Mouse (Mus musculus): ENCODE results near the gene Ccnb1. TPM values are rescaled to one million over a fixed set of nuclear protein-coding genes. Genes with fewer than 3 reads are reported as not detected.
A peak's percentile ranks its signal among the peaks of the same experiment; 100 is the strongest.

Ccnb1 gene
- polyA plus RNA-seq, 1 experiment from 2014 or later: 102 TPM

DNA sequence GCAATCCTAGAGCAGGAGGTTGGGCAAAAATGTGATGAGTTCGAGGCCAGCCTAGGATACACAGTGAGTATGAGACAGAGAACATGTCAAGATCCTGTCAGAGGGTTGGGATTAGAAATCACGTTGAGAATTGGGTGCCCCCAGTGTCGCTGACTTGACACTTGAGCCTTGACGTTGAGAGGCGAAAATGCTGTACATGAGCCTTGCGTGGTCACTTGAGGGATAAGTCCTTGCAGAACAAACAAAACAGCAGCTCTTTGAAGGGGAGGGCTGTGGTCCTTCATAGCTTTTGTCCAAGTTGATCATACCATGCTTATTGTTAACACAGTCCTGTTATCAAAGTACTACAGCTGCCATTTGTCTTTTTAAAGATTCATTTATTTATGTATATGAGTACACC lies 9.7 kb downstream of the Ccnb1 start:
- Histone ChIP-seq H3K36me3 (ENCODE audit: control insufficient read depth, insufficient read depth) (no peaks in the 10 kb centered on the region), H3K4me3 (replicated peaks; ENCODE audit: low read length) (no peak overlapping the region), H3K27ac (ENCODE audit: low read length) (no peak overlapping the region), H3K4me2 (ENCODE audit: low read length) (no peak overlapping the region), H3K4me1 (replicated peaks; ENCODE audit: control insufficient read depth, insufficient read depth, low read length) (peaks cover 9% of the 10 kb centered on the region), H3K9me3 (ENCODE audit: control insufficient read depth, low read length) (no peaks in the 10 kb centered on the region), H3K9ac (replicated peaks; ENCODE audit: low read depth, low read length) (no peak overlapping the region), H3K27me3 (replicated peaks; ENCODE audit: control insufficient read depth, insufficient read depth, low read length) (no peaks in the 10 kb centered on the region)
- no peak for ATAC-seq
- 62% methylated on average over 6 of the region's 6 CpGs for WGBS

DNA sequence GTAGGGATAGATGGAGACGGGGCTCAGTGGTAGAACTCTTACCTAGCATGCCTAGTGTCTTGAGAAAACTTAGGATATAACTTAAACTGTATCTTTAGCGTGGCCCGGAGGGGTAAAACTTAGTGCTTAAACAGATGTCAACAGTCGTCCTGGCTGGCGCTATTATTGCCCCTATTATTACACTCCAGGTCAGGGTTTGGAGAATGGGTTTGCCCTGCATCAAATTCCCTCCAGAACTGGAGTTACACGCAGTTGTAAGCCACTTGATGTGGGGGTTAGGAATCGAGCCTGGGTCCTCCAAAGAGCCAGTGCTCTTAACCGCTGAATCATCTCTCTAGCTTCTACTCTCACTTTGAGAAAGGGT lies 10.3 kb downstream of the Ccnb1 start:
- ATAC-seq: peak; percentile 26
- Histone ChIP-seq H3K4me2 (ENCODE audit: low read length) (peak overlapping the region; percentile 93), H3K36me3 (ENCODE audit: control insufficient read depth, insufficient read depth) (no peaks in the 10 kb centered on the region), H3K27ac (ENCODE audit: low read length) (no peak overlapping the region), H3K9me3 (ENCODE audit: control insufficient read depth, low read length) (no peaks in the 10 kb centered on the region), H3K9ac (replicated peaks; ENCODE audit: low read depth, low read length) (0 out of 2 replicates have a peak overlapping the region, but pooled peaks have one; percentile 5), H3K27me3 (replicated peaks; ENCODE audit: control insufficient read depth, insufficient read depth, low read length) (no peaks in the 10 kb centered on the region), H3K4me3 (replicated peaks; ENCODE audit: low read length) (peak overlapping the region; percentile 65), H3K4me1 (replicated peaks; ENCODE audit: control insufficient read depth, insufficient read depth, low read length) (peaks cover 9% of the 10 kb centered on the region)
- WGBS: 15% methylated on average over 8 of the region's 8 CpGs

DNA sequence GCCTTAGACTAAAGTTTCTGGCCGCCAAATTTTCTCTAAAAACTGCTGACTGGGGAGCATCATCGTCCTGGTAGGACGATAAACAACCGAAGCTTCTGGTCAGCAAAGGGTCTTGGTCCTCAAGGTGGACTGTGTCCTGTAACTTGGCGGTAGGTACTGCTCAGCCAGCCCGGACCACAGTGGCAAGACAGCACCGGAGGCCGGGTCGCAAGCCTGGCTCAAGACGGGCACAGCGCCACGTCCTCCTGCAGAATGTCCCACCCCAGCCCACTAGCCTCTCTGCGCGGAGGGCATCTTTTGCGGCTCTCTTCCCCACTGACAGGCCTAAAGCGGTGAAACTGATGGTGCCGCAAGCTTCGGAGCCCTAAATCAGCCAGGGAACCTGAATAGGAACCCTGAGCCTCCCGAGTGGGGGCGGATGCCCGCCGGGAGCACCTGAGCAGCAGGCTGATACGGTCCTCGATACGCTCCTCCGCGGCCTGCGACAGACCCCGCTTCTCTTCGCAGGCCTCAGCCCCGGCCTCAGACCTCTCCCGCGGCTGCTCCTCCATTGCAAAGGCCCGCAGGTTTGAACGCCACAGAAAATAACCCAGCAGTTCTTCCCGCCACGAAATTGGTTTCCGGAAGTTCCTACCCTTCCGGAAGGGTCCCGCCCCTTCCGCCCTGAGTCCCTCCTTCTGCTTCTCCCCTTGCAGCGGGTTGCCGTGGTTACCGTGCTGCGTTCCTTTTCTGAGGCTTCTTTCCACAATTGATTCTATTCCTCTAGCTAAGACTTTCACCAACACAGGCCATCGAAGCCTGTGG lies 10.9 kb downstream of the Ccnb1 start, which contains the start of gene Cenph:
Gene Cenph (minus strand): TSS at position 648 of the 804 bp plus-strand sequence.
- no peaks in the 10 kb centered on the region for H3K36me3 ChIP-seq (ENCODE audit: control insufficient read depth, insufficient read depth)
- peak within 1 kb of the TSS; percentile 65 for H3K4me3 ChIP-seq (replicated peaks; ENCODE audit: low read length)
- peak within 1 kb of the TSS; percentile 61 for H3K9ac ChIP-seq (replicated peaks; ENCODE audit: low read depth, low read length)
- H3K9me3 ChIP-seq (ENCODE audit: control insufficient read depth, low read length): no peaks in the 10 kb centered on the region
- no peak within 1 kb of the TSS for H3K27ac ChIP-seq (ENCODE audit: low read length)
- ATAC-seq: peak; percentile 99
- H3K27me3 ChIP-seq (replicated peaks; ENCODE audit: control insufficient read depth, insufficient read depth, low read length): no peaks in the 10 kb centered on the region
- WGBS: under 1% methylated on average over 46 of the region's 46 CpGs
- H3K4me2 ChIP-seq (ENCODE audit: low read length): peak within 1 kb of the TSS; percentile 93
- H3K4me1 ChIP-seq (replicated peaks; ENCODE audit: control insufficient read depth, insufficient read depth, low read length): peaks cover 9% of the 10 kb centered on the region

DNA sequence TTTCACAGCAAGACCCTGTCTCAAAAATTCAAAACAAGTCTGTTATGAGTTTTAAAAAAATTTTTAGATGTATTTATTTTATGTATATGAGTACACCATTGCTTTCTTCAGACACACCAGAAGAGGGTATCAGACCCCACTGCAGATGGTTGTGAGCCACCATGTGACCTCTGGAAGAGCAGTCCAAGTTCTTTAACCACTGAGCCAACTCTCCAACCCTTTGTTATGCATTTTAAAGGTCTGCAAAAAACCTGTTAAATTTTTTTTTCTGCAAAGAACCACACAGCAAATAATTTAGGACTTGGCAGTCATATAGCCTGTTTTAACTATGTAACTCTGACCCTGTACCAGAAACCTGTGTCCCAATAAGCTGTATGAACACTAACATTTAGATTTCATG lies 11.7 kb downstream of the Ccnb1 start:
- Histone ChIP-seq H3K9ac (replicated peaks; ENCODE audit: low read depth, low read length) (no peak overlapping the region), H3K27ac (ENCODE audit: low read length) (no peak overlapping the region), H3K4me3 (replicated peaks; ENCODE audit: low read length) (peak overlapping the region; percentile 65), H3K9me3 (ENCODE audit: control insufficient read depth, low read length) (no peaks in the 10 kb centered on the region), H3K27me3 (replicated peaks; ENCODE audit: control insufficient read depth, insufficient read depth, low read length) (no peaks in the 10 kb centered on the region), H3K36me3 (ENCODE audit: control insufficient read depth, insufficient read depth) (peaks cover 3% of the 10 kb centered on the region; the same call in 1 of the 2 replicates), H3K4me2 (ENCODE audit: low read length) (peak overlapping the region; percentile 93), H3K4me1 (replicated peaks; ENCODE audit: control insufficient read depth, insufficient read depth, low read length) (peaks cover 9% of the 10 kb centered on the region)
- ATAC-seq: no peak

DNA sequence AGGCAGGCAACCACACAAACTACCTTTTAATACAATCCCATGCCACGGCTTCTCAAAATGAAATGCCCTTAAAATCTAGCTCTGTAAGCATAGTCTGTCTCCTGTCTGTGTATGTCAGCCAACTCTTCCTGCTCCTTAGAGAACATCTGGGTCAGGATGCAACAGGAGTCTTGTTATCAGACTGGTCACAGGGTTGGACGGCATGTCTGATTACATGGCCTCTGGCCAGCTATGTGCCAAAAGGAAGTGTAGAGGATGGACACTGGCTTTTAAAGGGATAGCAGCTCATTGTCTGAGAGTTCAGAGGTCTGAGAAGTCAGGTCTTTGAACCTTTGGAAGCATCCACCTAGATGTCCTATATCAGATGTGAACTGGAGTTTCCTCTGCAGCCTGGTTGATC lies 31.0 kb downstream of the Ccnb1 start:
- H3K27ac ChIP-seq (ENCODE audit: low read length): no peak overlapping the region

DNA sequence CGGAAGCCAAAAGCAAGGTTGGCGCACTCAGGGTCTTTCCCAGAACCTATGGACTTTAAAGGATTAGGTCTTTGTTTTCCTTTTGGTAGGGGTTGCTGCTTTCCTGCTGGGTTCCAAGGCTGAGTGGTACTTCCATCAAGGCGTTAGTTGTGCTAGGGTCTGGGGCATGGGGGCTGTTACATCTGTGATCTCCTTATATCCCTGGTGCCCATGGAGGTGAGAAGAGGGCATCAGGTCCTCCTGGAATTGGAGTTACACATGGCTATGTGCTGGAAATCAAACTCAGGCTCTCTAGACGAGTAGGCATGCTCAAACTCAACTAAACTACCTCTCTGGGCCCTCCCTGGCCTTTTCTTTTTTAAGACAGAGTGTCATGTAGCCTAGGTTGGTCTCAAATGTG lies 32.2 kb downstream of the Ccnb1 start:
- H3K4me2 ChIP-seq (ENCODE audit: low read length): no peak overlapping the region
- H3K36me3 ChIP-seq (ENCODE audit: control insufficient read depth, insufficient read depth): no peaks in the 10 kb centered on the region
- no peak for ATAC-seq
- H3K9me3 ChIP-seq (ENCODE audit: control insufficient read depth, low read length): no peaks in the 10 kb centered on the region
- H3K9ac ChIP-seq (replicated peaks; ENCODE audit: low read depth, low read length): no peak overlapping the region
- 57% methylated on average over 4 of the region's 4 CpGs for WGBS
- no peak overlapping the region for H3K27ac ChIP-seq (ENCODE audit: low read length)
- no peak overlapping the region for H3K4me3 ChIP-seq (replicated peaks; ENCODE audit: low read length)
- H3K4me1 ChIP-seq (replicated peaks; ENCODE audit: control insufficient read depth, insufficient read depth, low read length): no peaks in the 10 kb centered on the region
- H3K27me3 ChIP-seq (replicated peaks; ENCODE audit: control insufficient read depth, insufficient read depth, low read length): no peaks in the 10 kb centered on the region

More for the DNA sequence above, 31.0 kb downstream of the Ccnb1 start:
- no peak overlapping the region for H3K9ac ChIP-seq (replicated peaks; ENCODE audit: low read depth, low read length)
- no peaks in the 10 kb centered on the region for H3K27me3 ChIP-seq (replicated peaks; ENCODE audit: control insufficient read depth, insufficient read depth, low read length)
- WGBS: 84% methylated on average over 2 of the region's 2 CpGs
- ATAC-seq: no peak
- no peaks in the 10 kb centered on the region for H3K4me1 ChIP-seq (replicated peaks; ENCODE audit: control insufficient read depth, insufficient read depth, low read length)
- H3K9me3 ChIP-seq (ENCODE audit: control insufficient read depth, low read length): no peaks in the 10 kb centered on the region
- H3K4me2 ChIP-seq (ENCODE audit: low read length): no peak overlapping the region
- no peaks in the 10 kb centered on the region for H3K36me3 ChIP-seq (ENCODE audit: control insufficient read depth, insufficient read depth)
- no peak overlapping the region for H3K4me3 ChIP-seq (replicated peaks; ENCODE audit: low read length)

DNA sequence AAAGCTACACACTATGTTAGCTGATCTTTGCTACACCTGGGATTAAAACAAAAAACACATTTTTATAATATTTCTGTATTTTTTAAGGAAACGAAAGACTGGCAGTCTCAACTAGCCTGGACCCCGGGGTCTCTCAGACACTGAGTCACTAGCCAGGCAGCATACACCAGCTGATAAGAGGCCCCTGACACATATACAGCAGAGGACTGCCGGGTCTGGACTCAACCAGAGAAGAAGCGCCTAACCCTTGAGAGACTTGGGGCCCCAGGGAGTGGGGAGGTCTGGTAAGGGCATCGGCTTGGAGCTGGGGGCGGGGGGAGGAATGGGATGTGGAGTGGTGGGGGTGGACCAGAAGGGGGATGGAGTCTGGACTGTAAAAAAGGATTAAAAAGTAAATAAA lies 33.4 kb downstream of the Ccnb1 start:
- Histone ChIP-seq H3K27ac (ENCODE audit: low read length) (no peak overlapping the region), H3K9me3 (ENCODE audit: control insufficient read depth, low read length) (no peaks in the 10 kb centered on the region), H3K9ac (replicated peaks; ENCODE audit: low read depth, low read length) (no peak overlapping the region), H3K27me3 (replicated peaks; ENCODE audit: control insufficient read depth, insufficient read depth, low read length) (no peaks in the 10 kb centered on the region), H3K36me3 (ENCODE audit: control insufficient read depth, insufficient read depth) (no peaks in the 10 kb centered on the region), H3K4me1 (replicated peaks; ENCODE audit: control insufficient read depth, insufficient read depth, low read length) (no peaks in the 10 kb centered on the region), H3K4me3 (replicated peaks; ENCODE audit: low read length) (no peak overlapping the region), H3K4me2 (ENCODE audit: low read length) (no peak overlapping the region)
- no peak for ATAC-seq
- WGBS: 89% methylated on average over 6 of the region's 6 CpGs

DNA sequence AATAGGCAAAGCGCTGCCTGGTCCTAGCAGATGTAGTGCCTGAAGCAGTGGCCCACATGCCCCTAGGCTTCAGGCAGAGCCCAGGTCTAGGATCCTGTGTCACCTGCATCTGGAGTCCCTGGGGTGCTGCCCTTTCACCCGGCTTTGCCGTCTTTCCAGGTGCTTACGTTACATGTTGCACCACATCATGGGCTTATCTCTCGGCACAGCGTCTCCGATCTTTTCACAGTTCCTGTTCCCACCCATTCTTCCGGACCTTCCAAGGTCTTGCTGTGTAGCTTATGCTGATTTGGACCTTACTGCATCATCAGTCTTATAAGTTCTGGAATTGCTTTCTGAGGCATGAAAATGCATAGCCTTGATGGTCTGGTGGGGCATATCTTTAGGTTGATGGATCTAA lies 33.8 kb downstream of the Ccnb1 start:
- Histone ChIP-seq H3K9me3 (ENCODE audit: control insufficient read depth, low read length) (no peaks in the 10 kb centered on the region), H3K36me3 (ENCODE audit: control insufficient read depth, insufficient read depth) (no peaks in the 10 kb centered on the region), H3K9ac (replicated peaks; ENCODE audit: low read depth, low read length) (no peak overlapping the region), H3K4me1 (replicated peaks; ENCODE audit: control insufficient read depth, insufficient read depth, low read length) (no peaks in the 10 kb centered on the region), H3K27ac (ENCODE audit: low read length) (no peak overlapping the region), H3K27me3 (replicated peaks; ENCODE audit: control insufficient read depth, insufficient read depth, low read length) (no peaks in the 10 kb centered on the region), H3K4me2 (ENCODE audit: low read length) (no peak overlapping the region), H3K4me3 (replicated peaks; ENCODE audit: low read length) (no peak overlapping the region)
- 94% methylated on average over 8 of the region's 8 CpGs for WGBS
- no peak for ATAC-seq

DNA sequence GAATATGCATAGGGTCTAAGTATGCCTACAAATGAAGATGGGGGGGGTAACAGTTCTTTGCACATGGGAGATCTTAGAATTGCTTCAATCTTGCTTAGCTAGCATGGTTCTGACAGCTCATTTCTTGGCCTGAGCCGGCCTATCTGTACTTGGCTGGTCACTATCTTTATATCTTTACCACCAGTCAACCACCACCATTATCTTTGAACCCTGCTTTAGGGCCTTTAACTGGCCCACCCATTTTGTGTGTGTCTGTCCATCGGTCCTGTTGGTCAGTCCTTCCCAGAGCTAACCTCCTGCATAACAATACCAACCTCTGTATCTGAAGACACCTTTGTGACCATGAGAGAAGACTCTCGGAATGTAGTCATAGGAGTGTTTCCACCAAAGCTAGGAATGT lies 35.0 kb downstream of the Ccnb1 start:
- 85% methylated on average over 3 of the region's 3 CpGs for WGBS
- ATAC-seq: no peak
- no peaks in the 10 kb centered on the region for H3K27me3 ChIP-seq (replicated peaks; ENCODE audit: control insufficient read depth, insufficient read depth, low read length)

More for the DNA sequence above, 35.0 kb downstream of the Ccnb1 start:
- no peak overlapping the region for H3K4me3 ChIP-seq (replicated peaks; ENCODE audit: low read length)
- H3K4me1 ChIP-seq (replicated peaks; ENCODE audit: control insufficient read depth, insufficient read depth, low read length): no peaks in the 10 kb centered on the region
- H3K36me3 ChIP-seq (ENCODE audit: control insufficient read depth, insufficient read depth): no peaks in the 10 kb centered on the region
- H3K9ac ChIP-seq (replicated peaks; ENCODE audit: low read depth, low read length): no peak overlapping the region
- no peak overlapping the region for H3K27ac ChIP-seq (ENCODE audit: low read length)
- H3K4me2 ChIP-seq (ENCODE audit: low read length): no peak overlapping the region
- H3K9me3 ChIP-seq (ENCODE audit: control insufficient read depth, low read length): no peaks in the 10 kb centered on the region
